Mouse (Mus musculus): ENCODE results near the gene 9130409I23Rik. TPM values are rescaled to one million over a fixed set of nuclear protein-coding genes. Genes with fewer than 3 reads are reported as not detected.
"Not testable (repeated sequence)": the region's sequence is repeated elsewhere in the genome, so short reads cannot be mapped to it uniquely, and the experiment has no call there.

9130409I23Rik gene
- total RNA-seq, 2 experiments from 2014 or later = not detected

DNA sequence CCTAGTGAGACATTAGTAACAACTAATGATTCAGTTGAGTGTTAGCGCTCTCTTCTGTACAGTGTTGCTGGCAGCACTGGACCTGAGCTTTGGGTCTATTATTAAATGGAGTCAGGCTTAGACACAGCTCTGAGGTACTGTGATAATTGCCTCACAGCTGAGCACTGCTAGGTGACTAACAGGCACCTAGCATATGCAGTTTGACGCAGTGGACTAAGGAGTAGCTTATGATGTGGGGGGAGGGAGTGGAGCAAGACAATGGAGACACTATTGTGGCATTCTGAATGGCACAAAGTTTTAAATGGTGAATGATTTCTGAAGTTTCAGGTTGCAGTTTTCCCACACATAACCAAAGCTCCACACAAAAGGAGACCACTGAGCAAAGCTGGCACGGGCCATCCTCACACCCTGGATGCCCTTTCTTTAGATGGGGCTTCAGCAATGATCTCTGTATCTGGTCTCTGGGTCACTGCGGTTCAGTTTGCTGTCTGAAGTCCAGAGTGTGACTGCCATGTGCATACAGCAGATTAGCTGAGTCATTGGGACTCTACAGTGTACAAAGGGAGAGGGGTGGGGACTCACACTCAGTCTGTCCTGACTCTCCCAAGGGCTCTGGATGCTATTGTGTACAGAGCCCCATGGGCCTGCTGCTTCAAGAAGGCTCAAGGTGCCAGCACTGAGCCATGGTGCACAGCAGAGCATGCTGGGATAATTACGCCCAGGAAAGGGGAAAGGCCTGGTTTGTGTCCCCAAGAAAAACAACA, 15.8 kb upstream of the 9130409I23Rik start:
- DNase-seq = not testable (repeated sequence)

DNA sequence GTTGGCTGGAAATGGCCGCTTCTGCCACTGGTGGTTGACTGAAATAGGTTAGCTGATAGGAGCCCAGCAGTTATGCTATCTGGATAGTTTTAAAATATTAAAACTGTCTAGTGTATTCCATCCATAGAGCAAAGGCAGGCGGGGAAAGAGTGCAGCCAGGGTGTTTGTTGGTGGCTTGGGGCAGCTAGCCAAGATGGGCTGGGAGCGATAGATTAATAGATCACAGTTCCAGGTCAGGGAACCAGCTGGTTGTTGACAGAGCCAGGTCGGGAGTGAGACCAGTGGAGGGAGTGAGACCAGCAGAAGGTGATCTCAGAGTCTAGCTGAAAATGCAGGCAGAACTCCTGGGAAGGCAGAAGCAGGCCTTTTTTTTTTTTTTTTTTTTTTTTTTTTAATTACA, 13.4 kb upstream of the 9130409I23Rik start:
- no peak for DNase-seq

DNA sequence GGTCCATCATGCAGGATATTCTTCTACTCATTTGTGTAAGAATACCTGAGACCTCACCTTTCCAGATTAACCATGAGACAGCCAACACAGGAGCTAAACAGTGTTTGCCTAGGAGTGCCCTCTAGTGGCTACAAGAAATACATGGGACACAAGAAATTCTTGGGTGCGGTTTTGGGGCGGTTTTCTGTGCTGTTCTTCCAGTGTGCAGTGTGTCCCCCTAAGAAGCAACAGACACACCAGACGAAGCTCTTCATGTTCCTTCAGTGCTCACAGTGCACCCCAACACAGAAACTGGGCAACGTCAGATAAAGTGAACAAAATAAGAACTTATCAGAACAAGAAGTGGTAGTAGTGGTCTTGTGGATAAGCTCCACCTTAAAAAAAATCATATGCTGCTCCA, 11.4 kb upstream of the 9130409I23Rik start:
- DNase-seq = peak; percentile 18

DNA sequence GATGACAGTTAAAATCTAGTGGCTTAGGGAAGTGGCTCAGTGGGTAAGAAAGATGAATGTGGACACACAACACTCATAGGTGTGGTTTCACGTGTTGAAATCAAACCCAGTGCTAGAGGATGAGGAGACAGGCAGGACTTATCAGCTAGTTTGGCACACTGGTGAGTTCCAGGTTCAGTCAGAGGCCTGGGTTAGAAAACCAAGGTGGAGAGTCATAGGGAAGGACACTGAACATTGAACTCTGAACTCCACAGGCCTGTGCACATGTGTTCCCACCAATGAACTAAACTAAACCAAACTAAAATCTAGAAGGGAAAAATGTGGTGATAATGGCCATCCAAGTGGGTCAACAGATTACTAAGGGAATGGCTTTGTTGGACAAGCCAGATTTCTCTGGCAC, 3.5 kb upstream of the 9130409I23Rik start:
- no peak for DNase-seq

GRCm38 (mm10) chr1:181049328-181049842, 1.7 kb upstream of the 9130409I23Rik start:
- DNase-seq = no peak

DNA sequence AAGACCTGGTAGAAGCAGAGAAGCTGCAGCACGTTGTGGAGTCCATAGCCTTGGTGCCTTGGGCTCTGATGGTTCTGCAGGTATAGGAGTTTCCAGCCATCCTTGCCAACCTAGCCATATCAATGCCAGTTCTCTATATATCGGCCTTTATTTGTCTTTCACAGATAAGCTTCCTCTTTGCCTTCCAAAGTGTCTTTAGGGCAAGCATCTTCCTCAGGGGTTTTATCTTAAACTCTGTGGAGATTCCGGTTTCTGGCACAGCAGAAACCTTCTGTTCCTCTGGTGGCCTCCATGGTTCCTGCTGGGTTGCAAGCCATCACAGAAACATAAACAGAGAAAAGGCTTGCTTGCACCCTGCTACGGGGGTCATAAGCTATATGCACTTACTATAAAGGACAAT, 1.9 kb downstream of the 9130409I23Rik start:
- DNase-seq = no peak

- no peak for DNase-seq
Observed at GRCm38 (mm10) chr1:181061784-181062485, 10.9 kb downstream of the 9130409I23Rik start.

DNA sequence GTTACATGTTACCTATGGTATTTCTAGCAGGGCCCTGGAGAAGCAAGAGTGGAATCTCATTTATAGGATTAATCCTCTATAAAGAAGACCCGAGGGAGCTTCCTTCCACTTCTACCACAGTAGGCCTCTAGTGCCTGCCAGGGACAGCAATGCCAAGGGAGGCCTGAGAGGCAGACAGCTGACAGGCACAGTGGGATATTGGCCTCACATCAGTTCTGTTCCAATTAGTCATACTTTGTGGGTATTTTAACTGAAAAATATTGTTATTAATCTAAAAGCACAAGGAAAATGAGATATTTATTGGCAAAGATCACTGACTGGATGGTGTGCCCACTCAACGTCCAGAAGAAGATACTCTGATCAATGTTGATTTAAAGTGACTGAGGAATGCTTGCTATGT, 13.0 kb downstream of the 9130409I23Rik start:
- no peak for DNase-seq

- DNase-seq = no peak
Observed at GRCm38 (mm10) chr1:181064648-181065047, 13.6 kb downstream of the 9130409I23Rik start.

GRCm38 (mm10) chr1:181068344-181068743, 17.3 kb downstream of the 9130409I23Rik start:
- DNase-seq = no peak

DNA sequence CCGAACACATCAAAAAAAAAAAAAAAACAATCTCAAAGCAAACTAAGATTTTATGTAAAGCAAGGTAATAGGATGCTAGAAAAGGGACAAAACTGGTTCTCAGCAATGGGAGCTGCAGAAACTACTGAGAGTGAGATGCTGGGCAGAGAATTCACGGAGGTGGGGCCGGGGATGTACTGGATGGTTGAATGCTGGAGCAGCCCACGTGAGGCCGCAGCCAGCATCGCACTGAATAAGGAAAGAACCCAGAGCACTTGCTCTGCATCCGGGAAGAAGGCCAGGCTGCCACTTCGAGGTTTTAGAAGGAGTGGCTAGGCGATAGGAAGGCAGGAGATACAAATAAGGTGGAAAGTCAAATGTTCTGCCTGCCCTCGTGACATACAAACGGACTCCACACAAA, 18.6 kb downstream of the 9130409I23Rik start:
- DNase-seq = no peak

- no peak for DNase-seq
Observed at GRCm38 (mm10) chr1:181073075-181073474, 22.0 kb downstream of the 9130409I23Rik start.

- DNase-seq = peak; percentile 16
Observed at GRCm38 (mm10) chr1:181084021-181084420, 33.0 kb downstream of the 9130409I23Rik start.

DNA sequence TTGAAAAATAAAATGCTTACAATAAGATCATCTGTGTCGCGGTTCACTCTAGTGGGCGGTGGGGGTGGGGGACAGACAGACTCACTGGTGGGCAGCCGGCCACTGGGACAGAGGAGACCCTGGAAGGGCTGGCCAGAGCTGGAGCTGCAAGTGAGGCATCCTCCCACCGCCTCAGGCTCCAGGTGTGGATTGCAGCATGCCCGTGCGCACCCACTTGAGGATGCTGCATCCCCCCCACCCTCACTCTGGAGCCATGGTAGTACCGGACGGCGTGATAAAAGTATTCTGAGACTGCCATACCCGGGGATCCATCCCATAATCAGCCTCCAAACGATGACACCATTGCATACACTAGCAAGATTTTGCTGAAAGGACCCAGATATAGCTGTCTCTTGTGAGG, 39.0 kb downstream of the 9130409I23Rik start:
- DNase-seq = no peak

Other genes starting within 250 kb of the 9130409I23Rik start
- gene H3f3a, start 237.3 kb upstream of the 9130409I23Rik start, total RNA-seq (2021) = 1,000 to 10,000 TPM in 1 of 2 experiments, 100 to 1,000 TPM in 1; 959 to 1,008 TPM
- gene Sde2, start 200.1 kb upstream of the 9130409I23Rik start, total RNA-seq (2021) = 10 to 100 TPM; 17.7 to 19.8 TPM
- not detected for gene Lefty2, start 158.1 kb upstream of the 9130409I23Rik start, total RNA-seq (2021)
- 10 to 100 TPM; 16.1 to 18.8 TPM for gene Pycr2, start 146.9 kb upstream of the 9130409I23Rik start, total RNA-seq (2021)
- gene Lefty1, start 116.2 kb upstream of the 9130409I23Rik start, total RNA-seq (2021) = under 1 TPM; 0.48 to 0.79 TPM
- 10 to 100 TPM; 17.7 to 18.0 TPM for gene Tmem63a, start 108.9 kb upstream of the 9130409I23Rik start, total RNA-seq (2021)
- gene Ephx1, start 30.3 kb upstream of the 9130409I23Rik start, total RNA-seq (2021) = 10 to 100 TPM; 11.6 to 13.8 TPM
- gene Nvl, start 93.0 kb downstream of the 9130409I23Rik start, total RNA-seq (2021) = 10 to 100 TPM; 12.0 to 15.0 TPM
- 10 to 100 TPM; 52.8 to 58.1 TPM for gene Cnih4, start 93.5 kb downstream of the 9130409I23Rik start, total RNA-seq (2021)
- gene Wdr26, start 160.8 kb downstream of the 9130409I23Rik start, total RNA-seq (2021) = 100 to 1,000 TPM; 137 to 138 TPM